Mouse (Mus musculus): ENCODE data around the gene Spem2. TPM values are rescaled to one million over a fixed set of nuclear protein-coding genes. Genes with fewer than 3 reads are reported as not detected.

Spem2 gene
- not detected for total RNA-seq (2023)

DNA sequence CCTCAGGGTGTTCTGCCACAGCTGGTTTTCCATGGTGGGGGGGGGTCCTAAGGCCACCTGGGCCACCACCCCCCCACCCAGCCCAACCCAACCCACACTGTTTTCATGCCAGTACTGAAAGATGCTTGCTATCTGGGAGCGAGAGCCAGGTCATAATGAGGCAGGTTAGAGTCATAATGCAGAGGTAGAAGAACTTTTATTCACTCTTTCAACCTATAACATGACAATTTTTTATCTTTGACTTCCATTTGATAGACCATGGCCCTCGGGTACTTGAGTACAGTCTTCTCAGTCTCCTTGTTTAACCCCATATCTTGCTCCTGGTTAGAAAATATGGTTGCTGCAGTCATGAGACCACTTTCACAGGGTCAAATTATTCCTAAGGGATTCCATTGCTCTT lies at the start of gene Spem2:
Spem2 (minus strand) TSS at position 101 of the 400 bp plus-strand sequence.

DNA sequence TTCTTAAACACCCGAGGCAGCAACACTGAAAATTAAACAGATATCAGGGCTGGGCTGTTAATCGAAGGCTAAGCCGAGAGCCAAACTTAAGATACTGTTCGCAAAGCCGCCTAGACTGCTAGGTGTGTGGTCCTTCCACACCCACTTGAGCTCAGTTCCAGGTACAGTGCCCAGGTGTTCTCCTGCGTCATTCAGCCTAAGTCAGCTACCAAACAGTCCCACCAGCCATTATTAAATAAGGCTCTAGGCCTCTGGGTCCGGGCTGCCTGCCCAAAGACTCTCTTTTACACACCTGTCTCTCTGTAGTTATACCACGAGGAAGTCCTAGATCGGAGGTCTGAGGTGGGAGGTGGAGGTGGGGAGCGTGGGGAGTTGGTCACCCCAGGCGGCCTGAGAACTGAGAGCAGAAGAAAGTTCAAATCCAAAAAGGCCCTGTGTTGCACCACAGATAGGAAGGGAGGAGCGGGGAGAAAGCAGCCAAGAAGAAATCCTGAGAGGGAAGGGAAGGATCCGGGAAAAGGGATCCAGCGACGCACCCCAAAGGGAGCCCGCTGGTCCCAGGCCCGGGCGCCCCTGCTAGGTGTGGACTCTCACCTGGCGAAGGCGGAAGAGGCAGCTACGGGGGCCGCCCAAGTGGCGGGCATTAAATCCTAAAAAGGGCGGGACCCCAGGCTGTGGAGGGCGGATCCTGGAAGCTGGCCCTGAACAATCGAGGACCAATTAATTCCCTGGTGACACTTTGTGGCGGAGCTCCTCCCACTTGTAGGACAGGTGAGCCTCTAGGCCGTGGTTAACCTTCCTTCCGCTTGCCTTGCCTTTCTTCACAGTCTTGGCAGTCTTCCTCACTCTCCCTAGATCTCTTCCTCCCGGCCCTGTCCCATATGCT lies 40.1 kb upstream of the Spem2 start, which contains the start of gene Tnk1:
Tnk1 (minus strand) TSS at position 618 of the 886 bp plus-strand sequence.

DNA sequence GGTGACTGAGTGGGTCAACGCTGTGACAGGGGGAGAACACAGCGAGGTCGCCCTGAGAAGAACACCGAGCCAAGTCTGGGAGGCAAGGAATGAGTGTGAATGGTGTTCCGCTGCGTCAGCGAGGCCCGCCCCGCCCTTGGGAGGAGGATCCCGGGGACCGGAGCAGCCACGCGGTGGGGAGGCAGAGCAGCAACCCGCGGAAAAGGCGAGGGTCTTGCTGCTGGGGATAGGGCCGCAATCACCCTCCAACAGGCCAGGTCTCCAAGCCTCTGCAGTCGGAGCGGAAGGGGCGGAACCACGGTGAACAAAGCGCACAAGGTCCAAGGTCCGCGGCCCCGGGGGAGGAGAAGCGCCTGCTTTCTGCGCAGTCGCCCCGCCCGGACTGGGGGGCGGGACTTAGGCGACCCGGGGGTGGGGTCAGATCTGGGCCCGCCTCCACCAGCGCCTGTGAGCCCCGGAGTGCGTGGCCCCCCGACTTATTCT lies 28.0 kb upstream of the Spem2 start, which contains the start of gene Plscr3:
Plscr3 (plus strand) TSS at position 179 of the 483 bp plus-strand sequence.

DNA sequence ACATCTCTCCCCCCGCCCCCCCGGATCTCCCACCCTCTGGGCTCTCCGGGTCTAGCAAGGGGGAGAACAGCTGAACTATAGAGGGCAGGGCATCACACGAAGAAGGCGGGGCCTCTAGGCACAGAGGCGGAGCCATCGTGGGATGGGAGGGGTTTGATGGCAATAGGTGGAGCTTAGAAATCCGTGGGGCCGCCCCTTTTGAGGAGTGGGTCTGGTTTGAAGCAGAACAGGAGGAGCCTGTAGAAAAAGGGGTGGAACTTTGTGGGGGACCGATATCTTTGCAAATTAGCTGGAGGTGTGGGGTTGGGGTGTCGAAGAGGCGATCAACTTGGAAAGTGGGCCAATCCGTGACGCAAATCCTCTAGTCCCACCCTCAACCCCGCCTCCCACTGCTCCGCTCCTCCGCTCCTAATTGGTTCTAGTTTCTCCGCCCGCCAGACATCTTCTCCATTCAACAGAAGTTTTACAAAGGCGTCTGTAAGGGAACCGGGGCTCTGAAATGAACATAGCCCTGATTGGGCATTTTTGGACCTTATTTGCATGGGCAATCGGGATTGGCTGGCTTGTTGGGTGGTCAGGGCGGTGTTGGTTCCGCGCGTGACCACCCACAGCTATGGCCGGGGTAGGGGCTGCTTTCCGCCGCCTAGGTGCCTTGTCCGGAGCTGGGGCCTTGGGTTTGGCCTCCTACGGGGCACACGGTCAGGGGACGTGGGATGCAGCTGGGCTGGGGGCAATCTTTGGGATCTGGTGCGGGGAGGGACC lies 19.9 kb upstream of the Spem2 start, which contains the start of gene Tmem256:
Tmem256 (plus strand) TSS at position 563 of the 762 bp plus-strand sequence.

DNA sequence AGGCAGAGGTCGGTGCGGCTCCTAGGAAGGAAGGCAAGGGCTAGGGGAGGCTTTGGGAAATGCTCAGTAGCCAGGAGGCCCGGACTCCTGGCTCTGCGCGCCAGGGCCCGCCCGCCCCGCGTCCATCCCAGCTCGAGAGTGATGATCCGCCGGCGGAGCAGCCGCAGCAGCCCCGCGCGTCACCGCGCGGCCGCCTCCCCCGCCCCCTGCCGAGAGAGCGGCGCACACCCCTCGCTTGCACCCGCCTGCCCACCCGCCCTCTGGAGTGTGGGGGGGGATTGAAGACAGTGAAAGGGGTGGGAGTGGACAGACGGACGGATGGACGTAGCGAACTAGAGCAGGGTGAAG lies 19.3 kb upstream of the Spem2 start, which contains the start of gene Nlgn2:
Nlgn2 (minus strand) TSS at position 181 of the 348 bp plus-strand sequence.

DNA sequence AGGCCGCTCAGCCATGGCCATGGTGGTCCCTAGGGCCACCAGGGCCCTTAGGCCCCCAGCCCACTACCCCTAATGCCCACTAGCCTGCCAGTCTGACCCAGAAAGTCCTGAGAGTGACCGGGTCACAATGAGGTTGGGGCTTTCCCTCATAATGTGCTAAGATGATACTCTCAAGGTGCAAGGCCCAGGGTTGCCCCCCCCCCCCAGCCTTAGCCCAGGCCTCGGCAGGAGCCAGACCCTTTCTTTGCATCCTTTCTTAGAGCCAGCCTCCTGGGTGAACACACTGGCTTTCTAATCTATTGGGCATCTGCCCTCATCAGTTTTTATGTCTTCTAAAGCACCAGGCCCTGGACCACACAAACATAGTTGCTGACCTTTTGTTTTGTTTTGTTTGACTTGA lies 3.8 kb upstream of the Spem2 start, which contains the start of gene Spem1:
Spem1 (minus strand) TSS at position 101 of the 400 bp plus-strand sequence.

DNA sequence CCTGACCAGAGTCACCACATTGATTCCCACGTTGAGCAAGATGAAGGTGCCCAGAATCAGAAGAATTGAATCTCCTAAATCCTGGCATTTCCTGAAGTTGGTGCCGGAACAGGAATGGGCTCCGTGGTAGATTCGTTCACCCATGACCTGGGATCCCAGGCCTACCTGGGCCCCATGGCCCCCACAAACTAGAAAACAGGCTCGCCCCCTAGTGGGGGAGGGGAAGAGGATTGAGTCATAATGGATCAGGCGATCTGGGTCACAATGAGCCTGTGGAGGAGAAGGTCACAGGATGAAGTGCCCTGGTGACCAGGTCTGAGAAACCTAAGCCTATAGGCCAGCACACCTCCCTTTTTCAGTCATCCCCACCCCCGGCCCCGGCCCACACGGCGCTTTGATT lies 3.1 kb downstream of the Spem2 start, which contains the start of gene Gm39566:
Gm39566 (minus strand) TSS at position 144 of the 400 bp plus-strand sequence.

DNA sequence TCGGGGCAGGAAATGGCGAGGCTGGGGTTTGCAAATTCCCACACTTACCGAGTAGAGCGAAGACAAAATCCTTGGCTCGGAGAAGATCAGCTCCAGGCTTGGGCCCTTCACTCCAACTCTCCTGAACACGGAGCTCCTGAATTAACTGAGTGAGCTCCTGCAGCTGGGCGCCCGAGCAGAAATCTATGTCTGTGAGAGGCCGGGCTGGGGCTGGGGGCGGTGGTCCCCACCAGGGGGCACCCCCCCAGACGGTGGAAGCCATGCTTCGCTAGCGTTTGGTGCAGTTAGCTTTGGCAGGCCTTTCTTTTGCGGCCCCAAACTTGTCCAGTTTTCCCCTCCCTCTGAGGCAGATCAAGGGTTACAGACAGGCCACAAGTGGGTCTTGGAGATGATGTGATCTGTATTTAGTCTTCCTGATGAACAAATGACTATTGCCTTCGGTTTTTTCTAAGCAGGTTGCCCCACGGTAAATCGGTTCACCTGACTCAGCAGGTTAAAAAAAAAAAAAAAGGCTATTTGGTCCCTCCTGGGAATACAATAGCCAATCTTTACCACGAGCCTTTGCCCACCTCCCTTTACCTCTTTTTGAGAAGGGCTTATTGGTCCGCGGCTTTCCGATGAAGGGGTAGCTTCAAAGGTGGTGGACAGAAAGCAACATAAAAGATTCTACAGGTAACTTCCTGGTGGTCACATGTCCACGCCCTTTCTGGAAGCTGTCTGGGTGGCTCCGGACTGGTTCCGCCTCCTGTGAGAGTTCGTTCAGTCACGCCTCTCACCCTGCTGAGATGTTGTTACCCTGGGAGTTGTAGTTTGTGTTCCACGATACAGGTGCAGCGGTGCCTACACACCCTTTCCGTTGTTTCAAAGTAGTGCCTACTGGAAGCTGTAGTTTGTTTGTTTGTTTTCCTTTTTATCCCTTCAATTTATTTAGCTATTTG lies 13.0 kb downstream of the Spem2 start, which contains the start of gene Tmem102:
Tmem102 (minus strand) TSS at position 653 of the 938 bp plus-strand sequence.

DNA sequence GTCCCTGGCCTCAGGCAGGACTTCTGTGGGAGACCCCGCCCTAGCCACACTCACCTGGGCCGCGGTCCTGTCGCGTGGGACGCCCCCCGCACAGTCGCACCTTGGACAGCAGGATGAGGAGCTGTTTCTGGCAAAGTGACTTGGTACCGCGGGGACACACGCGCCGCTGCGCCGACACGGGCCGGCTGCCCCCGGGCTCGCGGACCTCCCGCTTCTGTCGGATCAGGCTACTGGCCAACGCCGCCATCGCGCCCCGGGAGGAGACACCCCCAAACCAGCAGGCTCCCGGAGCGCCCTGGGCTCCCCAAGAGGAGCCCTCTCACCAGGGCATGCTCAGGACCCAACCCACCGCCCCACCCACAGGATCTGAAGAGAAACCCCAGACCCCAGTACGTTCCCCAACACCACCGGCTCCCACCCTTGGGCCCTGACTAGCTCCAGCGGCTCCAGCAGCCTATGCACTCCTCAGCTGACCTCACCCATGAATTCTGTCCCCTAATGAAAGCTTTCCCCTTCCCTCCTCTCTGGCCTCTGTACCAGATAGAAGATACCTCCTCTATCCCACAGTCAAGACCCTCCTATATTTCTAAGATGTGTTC lies 16.8 kb downstream of the Spem2 start, which contains the start of gene Fgf11:
Fgf11 (minus strand) TSS at position 479 of the 599 bp plus-strand sequence.

DNA sequence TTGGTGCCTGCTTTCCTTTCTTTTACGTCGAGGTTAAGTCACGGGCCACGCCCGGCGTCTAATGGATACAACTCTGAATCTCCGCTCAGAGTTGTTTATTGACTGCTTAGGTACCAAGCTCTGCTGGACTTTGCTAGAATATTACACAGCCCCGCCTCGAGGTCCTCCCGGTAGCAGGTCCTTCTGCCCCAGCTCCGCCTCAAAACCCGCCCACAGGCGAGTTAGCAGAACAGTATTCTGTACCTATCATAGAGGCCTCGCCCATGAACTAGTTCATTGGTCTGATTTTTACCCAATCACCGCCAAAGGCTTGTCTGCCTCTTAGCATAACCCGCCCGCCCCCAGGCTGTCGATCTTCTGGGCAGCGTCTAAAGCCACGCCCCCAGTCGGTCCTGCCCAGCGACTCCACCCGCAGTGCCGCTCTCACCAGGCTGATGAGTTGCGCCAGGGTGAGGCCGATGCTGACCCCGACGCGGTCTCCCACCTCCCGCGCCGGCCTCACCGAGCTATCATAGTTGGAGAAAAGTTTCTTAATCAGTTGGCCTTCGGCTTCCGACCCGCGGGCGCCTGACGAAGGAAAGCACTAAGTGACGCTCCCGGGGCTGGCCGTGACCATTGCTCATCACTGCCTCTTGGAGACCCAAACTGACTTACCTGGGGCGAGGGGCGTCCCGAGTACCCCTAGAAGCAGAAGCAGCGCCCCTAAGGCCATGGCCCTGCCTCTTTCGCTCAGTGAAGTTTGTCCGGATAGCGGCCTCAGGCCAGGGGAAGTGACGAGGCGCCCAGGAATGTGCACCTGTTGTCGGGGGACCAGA lies 22.9 kb downstream of the Spem2 start, which contains the start of gene Chrnb1:
Chrnb1 (minus strand) TSS at position 776 of the 815 bp plus-strand sequence.

Other genes starting within 250 kb of the Spem2 start
- 13.0 TPM for gene Wrap53, start 238.2 kb downstream of the Spem2 start, total RNA-seq (2023)
- 144 TPM for gene Trp53, start 238.1 kb downstream of the Spem2 start, total RNA-seq (2023)
- gene Atp1b2, start 212.5 kb downstream of the Spem2 start, total RNA-seq (2023) = 0.27 TPM
- gene Shbg, start 200.6 kb downstream of the Spem2 start, total RNA-seq (2023) = not detected
- gene Sat2, start 196.4 kb downstream of the Spem2 start, total RNA-seq (2023) = not detected
- gene Fxr2, start 185.5 kb downstream of the Spem2 start, total RNA-seq (2023) = 80.1 TPM
- gene Sox15, start 163.2 kb downstream of the Spem2 start, total RNA-seq (2023) = not detected
- gene Mpdu1, start 155.8 kb downstream of the Spem2 start, total RNA-seq (2023) = 85.2 TPM
- gene Cd68, start 152.3 kb downstream of the Spem2 start, total RNA-seq (2023) = 14.8 TPM
- 775 TPM for gene Eif4a1, start 146.0 kb downstream of the Spem2 start, total RNA-seq (2023)
- 109 TPM for gene Senp3, start 136.4 kb downstream of the Spem2 start, total RNA-seq (2023)
- gene Tnfsf13, start 132.7 kb downstream of the Spem2 start, total RNA-seq (2023) = not detected
- 1.7 TPM for gene Tnfsf12, start 122.6 kb downstream of the Spem2 start, total RNA-seq (2023)
- gene Tnfsfm13, start 122.4 kb downstream of the Spem2 start, total RNA-seq (2023) = not detected
- 176 TPM for gene Polr2a, start 59.8 kb downstream of the Spem2 start, total RNA-seq (2023)
- not detected for gene Slc35g3, start 56.5 kb downstream of the Spem2 start, total RNA-seq (2023)
- 47.4 TPM for gene Zbtb4, start 52.6 kb downstream of the Spem2 start, total RNA-seq (2023)
- 3.6 TPM for gene Chrnb1, start 22.5 kb downstream of the Spem2 start, total RNA-seq (2023)
- gene Fgf11, start 16.6 kb downstream of the Spem2 start, total RNA-seq (2023) = 0.30 TPM
- gene Tmem102, start 12.8 kb downstream of the Spem2 start, total RNA-seq (2023) = not detected
- not detected for gene Gm39566, start 3.2 kb downstream of the Spem2 start, total RNA-seq (2023)
- not detected for gene Spem1, start 3.7 kb upstream of the Spem2 start, total RNA-seq (2023)
- gene Nlgn2, start 19.3 kb upstream of the Spem2 start, total RNA-seq (2023) = 1.0 TPM
- 15.1 TPM for gene Tmem256, start 20.0 kb upstream of the Spem2 start, total RNA-seq (2023)
- gene Plscr3, start 27.9 kb upstream of the Spem2 start, total RNA-seq (2023) = 12.0 TPM
- gene Tnk1, start 40.3 kb upstream of the Spem2 start, total RNA-seq (2023) = not detected
- not detected for gene Tmem95, start 59.6 kb upstream of the Spem2 start, total RNA-seq (2023)
- 1.7 TPM for gene Kctd11, start 62.9 kb upstream of the Spem2 start, total RNA-seq (2023)
- gene Acap1, start 77.1 kb upstream of the Spem2 start, total RNA-seq (2023) = 418 TPM
- gene 2810408A11Rik, start 82.5 kb upstream of the Spem2 start, total RNA-seq (2023) = 2.6 TPM
- 63.0 TPM for gene Neurl4, start 82.6 kb upstream of the Spem2 start, total RNA-seq (2023)
- gene Gps2, start 95.4 kb upstream of the Spem2 start, total RNA-seq (2023) = 149 TPM
- gene Eif5a, start 103.5 kb upstream of the Spem2 start, total RNA-seq (2023) = 316 TPM
- gene Ybx2, start 117.3 kb upstream of the Spem2 start, total RNA-seq (2023) = not detected
- gene Slc2a4, start 129.7 kb upstream of the Spem2 start, total RNA-seq (2023) = not detected
- not detected for gene Cldn7, start 146.3 kb upstream of the Spem2 start, total RNA-seq (2023)
- gene Ctdnep1, start 162.7 kb upstream of the Spem2 start, total RNA-seq (2023) = 107 TPM
- 43.9 TPM for gene Elp5, start 164.1 kb upstream of the Spem2 start, total RNA-seq (2023)
- 190 TPM for gene Gabarap, start 172.7 kb upstream of the Spem2 start, total RNA-seq (2023)
- 72.5 TPM for gene Phf23, start 177.3 kb upstream of the Spem2 start, total RNA-seq (2023)
- gene Dvl2, start 182.1 kb upstream of the Spem2 start, total RNA-seq (2023) = 39.2 TPM
- 79.5 TPM for gene Acadvl, start 196.9 kb upstream of the Spem2 start, total RNA-seq (2023)
- 41.1 TPM for gene Dlg4, start 198.5 kb upstream of the Spem2 start, total RNA-seq (2023)
- gene Asgr1, start 235.6 kb upstream of the Spem2 start, total RNA-seq (2023) = not detected